Mouse (Mus musculus): Measurements from ENCODE around the gene 2010111I01Rik. TPM values are rescaled to one million over a fixed set of nuclear protein-coding genes. Genes with fewer than 3 reads are reported as not detected.
"Not testable (repeated sequence)": the region's sequence is repeated elsewhere in the genome, so short reads cannot be mapped to it uniquely, and the experiment has no call there.

2010111I01Rik gene
- polyA plus RNA-seq, 1 experiment: 144 TPM

DNA sequence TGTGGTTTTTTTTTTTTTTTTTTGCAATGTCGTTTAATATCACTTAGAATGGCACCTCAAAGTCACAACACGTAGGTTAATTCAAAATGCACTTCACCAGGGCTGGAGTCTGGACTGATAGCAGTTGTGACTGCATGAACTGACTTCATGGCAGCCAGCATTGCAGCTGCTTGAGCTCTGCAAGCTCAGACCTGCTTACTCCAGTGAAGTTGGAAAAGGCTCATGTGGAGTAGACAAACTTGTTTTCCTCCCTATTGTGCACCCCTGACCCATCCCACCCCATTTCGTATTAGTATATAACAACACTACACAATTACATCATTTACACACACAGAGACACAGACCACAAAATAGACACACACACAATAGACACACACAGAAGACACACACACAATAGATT lies 42.0 kb upstream of the 2010111I01Rik start:
- Histone ChIP-seq H3K4me3 (no peak overlapping the region), H3K79me2 (ENCODE audit: control insufficient read depth, insufficient read depth) (no peaks in the 10 kb centered on the region), H3ac (ENCODE audit: control insufficient read depth, insufficient read length) (no peak overlapping the region), H3K36me3 (ENCODE audit: control insufficient read depth, insufficient read depth) (no peaks in the 10 kb centered on the region), H3K4me2 (ENCODE audit: low read depth) (no peak overlapping the region), H3K27me3 (ENCODE audit: control insufficient read depth, insufficient read depth, insufficient read length) (no peaks in the 10 kb centered on the region)
- TF ChIP-seq POLR2AphosphoS2 (IDR thresholded peaks at IDR 0.05; ENCODE audit: insufficient read length, low read depth) (no peak), USF1 (IDR thresholded peaks at IDR 0.05; ENCODE audit: low read depth) (no peak)

DNA sequence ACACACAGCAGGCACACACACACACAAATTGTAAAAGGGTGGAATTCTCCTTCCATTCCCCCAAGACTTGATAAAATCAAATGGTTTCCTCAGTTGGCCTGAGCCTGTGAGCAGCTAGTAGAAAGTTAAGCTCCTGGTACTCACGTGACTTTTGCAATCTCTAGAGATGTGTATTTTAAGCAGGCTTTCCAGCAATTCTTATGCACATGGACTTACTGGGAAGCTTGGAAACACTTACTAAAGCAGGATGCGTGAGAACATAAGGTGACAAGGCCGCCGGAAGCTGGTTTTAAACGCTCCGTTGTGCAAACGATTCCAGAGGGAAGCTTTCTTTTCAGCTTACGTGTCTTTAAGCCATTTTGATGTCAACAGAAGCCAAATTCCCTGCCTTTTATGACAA lies 41.5 kb upstream of the 2010111I01Rik start:
- Histone ChIP-seq H3K4me2 (ENCODE audit: low read depth) (no peak overlapping the region), H3K36me3 (ENCODE audit: control insufficient read depth, insufficient read depth) (no peaks in the 10 kb centered on the region), H3K27me3 (ENCODE audit: control insufficient read depth, insufficient read depth, insufficient read length) (no peaks in the 10 kb centered on the region), H3K79me2 (ENCODE audit: control insufficient read depth, insufficient read depth) (no peaks in the 10 kb centered on the region), H3K4me3 (no peak overlapping the region), H3ac (ENCODE audit: control insufficient read depth, insufficient read length) (no peak overlapping the region)
- TF ChIP-seq USF1 (IDR thresholded peaks at IDR 0.05; ENCODE audit: low read depth) (no peak), TCF3 (IDR thresholded peaks at IDR 0.05; ENCODE audit: insufficient read length, low read depth) (no peak), REST (IDR thresholded peaks at IDR 0.05; ENCODE audit: insufficient read depth, insufficient read length) (no peak), MYOD1 (IDR thresholded peaks at IDR 0.05; ENCODE audit: control insufficient read depth in 1 of 3, insufficient read length in 2 of 3, low read depth in 2 of 3) (no peak), POLR2A (IDR thresholded peaks at IDR 0.05; ENCODE audit: insufficient read length, low read depth) (no peak)

DNA sequence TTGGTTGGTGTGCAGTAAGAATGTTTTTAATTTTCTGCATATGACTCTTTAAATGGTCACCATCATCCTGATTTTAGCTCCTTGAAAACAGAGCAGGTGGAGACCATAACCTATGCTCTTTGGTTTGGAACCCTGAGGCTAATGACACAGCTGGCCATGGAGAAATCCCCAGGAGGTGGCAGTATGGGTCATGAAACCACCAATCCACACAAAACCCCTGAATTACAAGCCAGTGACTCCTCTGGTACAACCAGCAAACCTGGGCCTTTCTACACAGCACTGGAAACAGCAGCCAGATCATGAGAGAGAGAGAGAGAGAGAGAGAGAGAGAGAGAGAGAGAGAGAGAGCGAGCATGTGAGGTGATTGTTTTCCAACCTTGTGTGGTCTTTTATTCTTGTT lies 38.2 kb upstream of the 2010111I01Rik start:
- Histone ChIP-seq H3K79me2 (ENCODE audit: control insufficient read depth, insufficient read depth) (no peaks in the 10 kb centered on the region), H3K4me2 (ENCODE audit: low read depth) (no peak overlapping the region), H3K4me3 (no peak overlapping the region), H3K27me3 (ENCODE audit: control insufficient read depth, insufficient read depth, insufficient read length) (no peaks in the 10 kb centered on the region), H3ac (ENCODE audit: control insufficient read depth, insufficient read length) (no peak overlapping the region), H3K36me3 (ENCODE audit: control insufficient read depth, insufficient read depth) (no peaks in the 10 kb centered on the region)
- TF ChIP-seq E2F4 (IDR thresholded peaks at IDR 0.05; ENCODE audit: insufficient read depth) (no peak), USF1 (IDR thresholded peaks at IDR 0.05; ENCODE audit: low read depth) (no peak), TCF12 (IDR thresholded peaks at IDR 0.05; ENCODE audit: insufficient read depth, poor library complexity, severe bottlenecking) (no peak)

DNA sequence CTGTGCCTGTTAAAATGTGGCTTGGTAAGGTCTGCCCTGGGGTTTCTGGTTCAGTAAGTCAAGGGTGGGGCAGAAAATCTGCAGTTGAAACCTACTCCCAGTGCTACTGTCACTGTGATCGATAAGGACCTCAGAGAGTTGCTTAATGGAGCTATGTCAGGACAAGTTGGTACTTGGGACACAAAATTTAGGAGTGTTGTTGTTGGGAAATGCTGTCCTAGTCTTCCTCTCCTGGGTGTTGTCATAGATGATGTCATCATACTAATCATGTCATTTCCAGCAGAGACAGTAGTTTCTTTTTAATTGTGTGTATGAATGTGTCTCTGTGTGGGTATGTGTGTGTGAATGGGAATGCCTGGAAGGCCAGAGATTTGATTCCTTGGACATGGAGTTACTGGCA lies 37.2 kb upstream of the 2010111I01Rik start:
- H3K4me2 ChIP-seq (ENCODE audit: low read depth): no peak overlapping the region
- no peaks in the 10 kb centered on the region for H3K79me2 ChIP-seq (ENCODE audit: control insufficient read depth, insufficient read depth)
- TF ChIP-seq POLR2A (IDR thresholded peaks at IDR 0.05; ENCODE audit: insufficient read length, low read depth): no peak
- no peak for TF ChIP-seq MYOG (IDR thresholded peaks at IDR 0.05; ENCODE audit: control insufficient read depth in 1 of 3, insufficient read depth in 1 of 3, insufficient read length in 2 of 3, low read depth in 2 of 3)
- H3K27me3 ChIP-seq (ENCODE audit: control insufficient read depth, insufficient read depth, insufficient read length): no peaks in the 10 kb centered on the region
- no peaks in the 10 kb centered on the region for H3K36me3 ChIP-seq (ENCODE audit: control insufficient read depth, insufficient read depth)
- no peak overlapping the region for H3K4me3 ChIP-seq
- no peak overlapping the region for H3ac ChIP-seq (ENCODE audit: control insufficient read depth, insufficient read length)

DNA sequence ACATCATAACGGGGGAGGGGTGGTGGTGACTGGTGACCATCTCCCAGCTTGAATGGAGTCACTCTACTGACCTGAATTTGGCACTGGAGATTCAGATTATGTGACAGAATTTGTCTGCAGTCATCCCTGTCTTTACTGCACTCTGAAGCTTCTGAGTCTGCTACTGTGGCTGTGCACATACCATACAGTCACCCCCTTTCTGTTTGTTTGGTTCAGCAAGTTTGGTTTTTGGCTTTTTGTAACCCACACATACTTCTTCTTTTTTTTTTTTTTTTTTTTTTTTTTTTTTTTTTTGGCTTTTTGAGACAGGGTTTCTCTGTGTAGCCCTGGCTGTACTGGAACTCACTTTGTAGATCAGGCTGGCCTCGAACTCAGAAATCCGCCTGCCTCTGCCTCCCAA lies 35.5 kb upstream of the 2010111I01Rik start:
- H3K36me3 ChIP-seq (ENCODE audit: control insufficient read depth, insufficient read depth); H3ac ChIP-seq (ENCODE audit: control insufficient read depth, insufficient read length); H3K79me2 ChIP-seq (ENCODE audit: control insufficient read depth, insufficient read depth); H3K4me3 ChIP-seq; H3K27me3 ChIP-seq (ENCODE audit: control insufficient read depth, insufficient read depth, insufficient read length); H3K4me2 ChIP-seq (ENCODE audit: low read depth): not testable (repeated sequence)

DNA sequence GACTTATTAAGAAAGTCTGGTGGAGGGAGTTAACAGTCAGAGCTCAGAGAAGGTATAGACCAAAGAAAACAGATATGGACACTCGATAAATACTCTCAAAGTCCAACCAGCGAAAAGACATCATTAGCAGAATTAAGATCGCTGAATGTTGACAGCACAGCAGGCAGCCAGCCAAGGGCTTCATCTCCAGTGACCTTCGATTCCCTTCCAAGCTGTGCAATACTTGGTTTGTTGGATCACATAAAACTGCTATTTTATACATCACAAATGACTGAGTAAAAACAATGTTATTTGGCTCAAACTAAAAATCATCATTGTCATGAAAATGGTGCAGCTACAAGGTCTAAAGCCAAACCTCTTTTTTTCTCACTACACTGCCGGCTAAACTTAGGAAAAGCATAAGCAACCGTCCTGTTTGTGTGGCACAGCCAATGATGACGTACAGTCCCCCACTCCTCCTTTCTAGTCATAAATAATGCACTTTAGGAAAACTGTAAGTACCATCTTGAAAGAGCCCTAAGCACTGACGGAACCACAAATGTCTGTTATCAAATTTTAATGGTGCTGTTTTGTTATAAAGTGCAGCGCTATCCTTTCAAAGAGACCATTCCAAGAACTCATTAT lies 34.8 kb upstream of the 2010111I01Rik start:
- Histone ChIP-seq H3K27me3 (ENCODE audit: control insufficient read depth, insufficient read depth, insufficient read length) (no peaks in the 10 kb centered on the region), H3K36me3 (ENCODE audit: control insufficient read depth, insufficient read depth) (no peaks in the 10 kb centered on the region), H3ac (ENCODE audit: control insufficient read depth, insufficient read length) (no peak overlapping the region), H3K4me3 (no peak overlapping the region), H3K4me2 (ENCODE audit: low read depth) (no peak overlapping the region), H3K79me2 (ENCODE audit: control insufficient read depth, insufficient read depth) (no peaks in the 10 kb centered on the region)
- TF ChIP-seq CEBPB (IDR thresholded peaks at IDR 0.05; ENCODE audit: insufficient read depth, poor library complexity, severe bottlenecking): no peak

DNA sequence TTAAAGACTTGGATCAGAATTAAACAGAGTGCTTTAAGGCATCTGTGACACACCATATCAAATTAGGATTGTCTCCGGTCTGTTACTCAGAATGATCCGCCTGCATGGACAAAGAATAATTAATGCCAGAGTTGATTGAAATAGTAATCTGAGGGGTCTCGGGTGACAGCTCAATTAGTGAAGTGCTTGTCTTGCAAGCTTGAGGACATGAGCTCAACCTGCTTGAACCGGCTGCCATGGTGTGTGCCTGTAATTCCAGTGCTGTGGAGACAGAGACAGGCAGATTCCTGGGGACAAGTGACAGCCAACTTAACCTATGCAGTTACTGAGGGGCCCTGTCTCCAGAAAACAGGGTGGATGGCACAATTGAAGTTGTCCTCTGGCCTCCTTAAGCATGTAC lies 32.2 kb upstream of the 2010111I01Rik start:
- Histone ChIP-seq H3K27me3 (ENCODE audit: control insufficient read depth, insufficient read depth, insufficient read length) (no peaks in the 10 kb centered on the region), H3K79me2 (ENCODE audit: control insufficient read depth, insufficient read depth) (no peaks in the 10 kb centered on the region), H3K4me3 (no peak overlapping the region), H3ac (ENCODE audit: control insufficient read depth, insufficient read length) (no peak overlapping the region), H3K4me2 (ENCODE audit: low read depth) (no peak overlapping the region), H3K36me3 (ENCODE audit: control insufficient read depth, insufficient read depth) (no peaks in the 10 kb centered on the region)
- TF ChIP-seq MAX (IDR thresholded peaks at IDR 0.05; ENCODE audit: low read depth) (no peak), TCF12 (IDR thresholded peaks at IDR 0.05; ENCODE audit: insufficient read depth, poor library complexity, severe bottlenecking) (no peak), POLR2AphosphoS2 (IDR thresholded peaks at IDR 0.05; ENCODE audit: insufficient read length, low read depth) (no peak), TCF3 (IDR thresholded peaks at IDR 0.05; ENCODE audit: insufficient read length, low read depth) (no peak), SRF (IDR thresholded peaks at IDR 0.05; ENCODE audit: control insufficient read depth, insufficient read length, low read depth) (no peak), POLR2A (IDR thresholded peaks at IDR 0.05; ENCODE audit: insufficient read length, low read depth) (no peak), MYOD1 (IDR thresholded peaks at IDR 0.05; ENCODE audit: control insufficient read depth in 1 of 3, insufficient read length in 2 of 3, low read depth in 2 of 3) (no peak), E2F4 (IDR thresholded peaks at IDR 0.05; ENCODE audit: insufficient read depth) (no peak), REST (IDR thresholded peaks at IDR 0.05; ENCODE audit: insufficient read depth, insufficient read length) (no peak)
